In genomic region chr11:70654923-70655570, GRCm38 (mm10) we compare ENCODE assay signal across 8 mouse cellular contexts. TPM values are rescaled to one million over a fixed set of nuclear protein-coding genes. Genes with fewer than 3 reads are reported as not detected.
DNase-seq lines count a peak whose midpoint lies in the region; ATAC-seq and TF ChIP-seq lines count a peak whose summit lies in the region.

No protein-coding gene starts in this region.

- peak; percentile 63 for ATAC-seq in intestine, embryonic 15.5 days
- peak; percentile 68 for ATAC-seq in limb, embryonic 14.5 days (ENCODE audit: low FRiP score, low read depth)
- peak; percentile 56 for ATAC-seq in midbrain, embryonic 14.5 days (ENCODE audit: low FRiP score, low TSS enrichment)

- peak; percentile 76; the same call in 1 of the 2 replicates for TF ChIP-seq POLR2A in limb, embryonic 14.5 days (IDR thresholded peaks at IDR 0.05; ENCODE audit: borderline replicate concordance, extremely low read depth, insufficient read depth, insufficient read length)
- peak; percentile 91 for TF ChIP-seq POLR2A in spleen, adult 2 months (IDR thresholded peaks at IDR 0.05; ENCODE audit: low read depth, low read length)

- under 1% methylated on average over 48 of the region's 48 CpGs for WGBS in intestine, embryonic 15.5 days
- WGBS in limb, embryonic 14.5 days, result under 1% methylated on average over 48 of the region's 48 CpGs
- WGBS in midbrain, embryonic 14.5 days, result under 1% methylated on average over 48 of the region's 48 CpGs
- under 1% methylated on average over 48 of the region's 48 CpGs for WGBS in spleen, adult 2 months

- no peaks in the 10 kb centered on the region for H3K9me3 ChIP-seq in intestine, embryonic 15.5 days
- H3K9me3 ChIP-seq in limb, embryonic 14.5 days (ENCODE audit: control insufficient read depth, low read length), result no peaks in the 10 kb centered on the region
- H3K9me3 ChIP-seq in midbrain, embryonic 14.5 days (ENCODE audit: control insufficient read depth, low read length), result no peaks in the 10 kb centered on the region

- peaks cover 52% of the 10 kb centered on the region for H3K4me1 ChIP-seq in intestine, embryonic 15.5 days (replicated peaks)
- H3K4me1 ChIP-seq in limb, embryonic 14.5 days (ENCODE audit: control insufficient read depth, insufficient read depth, low read length), result peaks cover 26% of the 10 kb centered on the region
- H3K4me1 ChIP-seq in midbrain, embryonic 14.5 days (ENCODE audit: control insufficient read depth, insufficient read depth, low read length), result peaks cover 28% of the 10 kb centered on the region
- H3K4me1 ChIP-seq in spleen, adult 2 months (ENCODE audit: control insufficient read depth, insufficient read depth, insufficient read length), result peaks cover 28% of the 10 kb centered on the region; the same call in 1 of the 2 replicates

- no peak for TF ChIP-seq CTCF in spleen, adult 2 months (IDR thresholded peaks at IDR 0.05; ENCODE audit: extremely low read depth, insufficient read depth, insufficient read length, insufficient replicate concordance)

- DNase-seq in left cerebral cortex, adult 18-20 months (ENCODE audit: low spot score in 2 of 2), result peak; percentile 68 to 80
- DNase-seq in left cerebral cortex, adult 11 months (ENCODE audit: low spot score), result no peak
- peak; percentile 94 for DNase-seq in embryo, embryonic 11 days
- peak; percentile 82 to 89 for DNase-seq in gastrocnemius, postnatal 4 days (ENCODE audit: low spot score in 2 of 2)
- DNase-seq in limb, embryonic 14.5 days (ENCODE audit: low spot score), result peak; percentile 90
- peak; percentile 92 for DNase-seq in midbrain, embryonic 14.5 days
- peak; percentile 76 for DNase-seq in spleen, adult 2 months (ENCODE audit: low read depth in 1 of 2, low spot score in 2 of 2)

- H3K27me3 ChIP-seq in intestine, embryonic 15.5 days (replicated peaks), result no peaks in the 10 kb centered on the region
- H3K27me3 ChIP-seq in limb, embryonic 14.5 days (ENCODE audit: control insufficient read depth, insufficient read depth, low read length), result no peaks in the 10 kb centered on the region
- no peaks in the 10 kb centered on the region for H3K27me3 ChIP-seq in midbrain, embryonic 14.5 days (ENCODE audit: control insufficient read depth, insufficient read depth, low read length)
- H3K27me3 ChIP-seq in spleen, adult 2 months (ENCODE audit: control insufficient read depth, insufficient read depth, low read length), result no peaks in the 10 kb centered on the region

- H3K36me3 ChIP-seq in intestine, embryonic 15.5 days, result peaks cover 20% of the 10 kb centered on the region
- H3K36me3 ChIP-seq in limb, embryonic 14.5 days (ENCODE audit: control insufficient read depth, insufficient read depth, low read length), result peaks cover 31% of the 10 kb centered on the region
- H3K36me3 ChIP-seq in midbrain, embryonic 14.5 days (ENCODE audit: control insufficient read depth, insufficient read depth, low read length), result peaks cover 30% of the 10 kb centered on the region
- H3K36me3 ChIP-seq in spleen, adult 2 months (ENCODE audit: control insufficient read depth, insufficient read depth, low read length), result peaks cover 32% of the 10 kb centered on the region

- peak overlapping the region; percentile 99 for H3K4me3 ChIP-seq in intestine, embryonic 15.5 days (replicated peaks)
- peak overlapping the region; percentile 100 for H3K4me3 ChIP-seq in limb, embryonic 14.5 days (replicated peaks; ENCODE audit: low read length)
- peak overlapping the region; percentile 99 for H3K4me3 ChIP-seq in midbrain, embryonic 14.5 days (replicated peaks; ENCODE audit: low read depth, low read length)
- peak overlapping the region; percentile 74 for H3K4me3 ChIP-seq in spleen, adult 2 months (ENCODE audit: extremely low read depth, insufficient read depth, insufficient read length)

- H3K27ac ChIP-seq in intestine, embryonic 15.5 days, result peak overlapping the region; percentile 99
- peak overlapping the region; percentile 97 for H3K27ac ChIP-seq in limb, embryonic 14.5 days (replicated peaks; ENCODE audit: low read depth, low read length)
- peak overlapping the region; percentile 96 for H3K27ac ChIP-seq in midbrain, embryonic 14.5 days (replicated peaks; ENCODE audit: low read depth, low read length)
- peak overlapping the region; percentile 97 for H3K27ac ChIP-seq in spleen, adult 2 months (ENCODE audit: insufficient read depth, low read length)

- H3K4me2 ChIP-seq in intestine, embryonic 15.5 days (replicated peaks), result peak overlapping the region; percentile 87
- H3K4me2 ChIP-seq in limb, embryonic 14.5 days (replicated peaks; ENCODE audit: low read depth, low read length, severe bottlenecking), result peak overlapping the region; percentile 97
- H3K4me2 ChIP-seq in midbrain, embryonic 14.5 days (ENCODE audit: low read length), result peak overlapping the region; percentile 86

- peak overlapping the region; percentile 98 for H3K9ac ChIP-seq in intestine, embryonic 15.5 days
- peak overlapping the region; percentile 96 for H3K9ac ChIP-seq in limb, embryonic 14.5 days (ENCODE audit: low read depth, low read length, severe bottlenecking)
- H3K9ac ChIP-seq in midbrain, embryonic 14.5 days (replicated peaks; ENCODE audit: low read length), result peak overlapping the region; percentile 97

RNA-seq across cellular contexts. Expression of gene Pfn1, which starts 0.6 kb away (rescaled TPM):
- 100 to 1,000 TPM; 224 to 231 TPM for total RNA-seq in left cerebral cortex, adult 18-20 months (2021)
- 100 to 1,000 TPM; 620 to 621 TPM for total RNA-seq in gastrocnemius, postnatal 4 days (2021)
- 2,127 and 2,325 TPM in 2 replicates for polyA plus RNA-seq in intestine, embryonic 15.5 days (2015; fragmentation: Nextera tagmentation; extraction: Ambion mirVana)
- 946 and 1,024 TPM in 2 replicates for polyA plus RNA-seq in limb, embryonic 14.5 days (2012; rRNA removed)
- 1,646 and 1,675 TPM in 2 replicates for polyA plus RNA-seq in limb, embryonic 14.5 days (2014; fragmentation: Nextera tagmentation; extraction: Ambion mirVana)
- polyA plus RNA-seq in midbrain, embryonic 14.5 days (2014; fragmentation: Nextera tagmentation; extraction: Ambion mirVana), result 661 and 672 TPM in 2 replicates
- 2,122 and 3,201 TPM in 2 replicates for polyA plus RNA-seq in spleen, adult 2 months (2012; rRNA removed)

RNA-seq across cellular contexts. Expression of gene Eno3, which starts 2.0 kb away (rescaled TPM):
- 1 to 10 TPM; 7.3 to 8.8 TPM for total RNA-seq in left cerebral cortex, adult 18-20 months (2021)
- 1,000 to 10,000 TPM; 4,042 to 4,361 TPM for total RNA-seq in gastrocnemius, postnatal 4 days (2021)
- polyA plus RNA-seq in intestine, embryonic 15.5 days (2015; fragmentation: Nextera tagmentation; extraction: Ambion mirVana), result 12.1 and 15.6 TPM in 2 replicates
- 75.3 and 84.6 TPM in 2 replicates for polyA plus RNA-seq in limb, embryonic 14.5 days (2012; rRNA removed)
- polyA plus RNA-seq in limb, embryonic 14.5 days (2014; fragmentation: Nextera tagmentation; extraction: Ambion mirVana), result 60.3 and 89.9 TPM in 2 replicates
- polyA plus RNA-seq in midbrain, embryonic 14.5 days (2014; fragmentation: Nextera tagmentation; extraction: Ambion mirVana), result 8.5 and 8.7 TPM in 2 replicates
- polyA plus RNA-seq in spleen, adult 2 months (2012; rRNA removed), result 15.3 and 20.0 TPM in 2 replicates

RNA-seq across cellular contexts. Expression of gene Slc25a11, which starts 7.8 kb away (rescaled TPM):
- 100 to 1,000 TPM; 120 to 124 TPM for total RNA-seq in left cerebral cortex, adult 18-20 months (2021)
- 100 to 1,000 TPM; 222 TPM for total RNA-seq in gastrocnemius, postnatal 4 days (2021)
- polyA plus RNA-seq in intestine, embryonic 15.5 days (2015; fragmentation: Nextera tagmentation; extraction: Ambion mirVana), result 171 and 180 TPM in 2 replicates
- polyA plus RNA-seq in limb, embryonic 14.5 days (2012; rRNA removed), result 134 and 150 TPM in 2 replicates
- polyA plus RNA-seq in limb, embryonic 14.5 days (2014; fragmentation: Nextera tagmentation; extraction: Ambion mirVana), result 159 and 163 TPM in 2 replicates
- polyA plus RNA-seq in midbrain, embryonic 14.5 days (2014; fragmentation: Nextera tagmentation; extraction: Ambion mirVana), result 158 and 171 TPM in 2 replicates
- polyA plus RNA-seq in spleen, adult 2 months (2012; rRNA removed), result 73.0 and 78.7 TPM in 2 replicates

RNA-seq across cellular contexts. Expression of gene Rnf167, which starts 8.0 kb away (rescaled TPM):
- 10 to 100 TPM; 86.4 to 90.1 TPM for total RNA-seq in left cerebral cortex, adult 18-20 months (2021)
- total RNA-seq in gastrocnemius, postnatal 4 days (2021), result 10 to 100 TPM; 43.5 to 44.0 TPM
- 106 and 107 TPM in 2 replicates for polyA plus RNA-seq in intestine, embryonic 15.5 days (2015; fragmentation: Nextera tagmentation; extraction: Ambion mirVana)
- polyA plus RNA-seq in limb, embryonic 14.5 days (2012; rRNA removed), result 96.3 and 110 TPM in 2 replicates
- polyA plus RNA-seq in limb, embryonic 14.5 days (2014; fragmentation: Nextera tagmentation; extraction: Ambion mirVana), result 109 and 119 TPM in 2 replicates
- 95.9 and 104 TPM in 2 replicates for polyA plus RNA-seq in midbrain, embryonic 14.5 days (2014; fragmentation: Nextera tagmentation; extraction: Ambion mirVana)
- polyA plus RNA-seq in spleen, adult 2 months (2012; rRNA removed), result 137 and 158 TPM in 2 replicates

RNA-seq across cellular contexts. Expression of gene Spag7, which starts 14.2 kb away (rescaled TPM):
- 10 to 100 TPM; 47.5 to 52.8 TPM for total RNA-seq in left cerebral cortex, adult 18-20 months (2021)
- 100 to 1,000 TPM; 119 to 129 TPM for total RNA-seq in gastrocnemius, postnatal 4 days (2021)
- 132 and 154 TPM in 2 replicates for polyA plus RNA-seq in intestine, embryonic 15.5 days (2015; fragmentation: Nextera tagmentation; extraction: Ambion mirVana)
- 63.3 and 93.7 TPM in 2 replicates for polyA plus RNA-seq in limb, embryonic 14.5 days (2012; rRNA removed)
- 97.0 and 98.1 TPM in 2 replicates for polyA plus RNA-seq in limb, embryonic 14.5 days (2014; fragmentation: Nextera tagmentation; extraction: Ambion mirVana)
- polyA plus RNA-seq in midbrain, embryonic 14.5 days (2014; fragmentation: Nextera tagmentation; extraction: Ambion mirVana), result 101 and 132 TPM in 2 replicates
- 20.0 and 20.2 TPM in 2 replicates for polyA plus RNA-seq in spleen, adult 2 months (2012; rRNA removed)
